Mouse (Mus musculus) forebrain, embryonic 12.5 days (tissue): ENCODE data around the gene Slc38a9. TPM values are rescaled to one million over a fixed set of nuclear protein-coding genes. Genes with fewer than 3 reads are reported as not detected.

Experiments
- ATAC-seq: fragments of 200-750 bp; cut with Nextera tagmentation; 2 replicates; pipeline ENCODE4 v1.8.0; 2017; ENCODE audit warnings: moderate TSS enrichment; ENCODE audit not compliant: low FRiP score
- H3K27ac ChIP-seq: fragments of 300-500 bp; sonication (generic); 2 replicates; pipeline ENCODE4 v1.5.1; 2016; ENCODE audit warnings: mild to moderate bottlenecking
- H3K27me3 ChIP-seq: fragments of 300-500 bp; sonication (generic); 2 replicates; pipeline ENCODE4 v1.6.1; 2016; ENCODE audit warnings: mild to moderate bottlenecking
- H3K36me3 ChIP-seq: fragments of 300-500 bp; sonication (generic); replicated peaks from 2 replicates; pipeline ENCODE4 v1.6.1; 2016; ENCODE audit warnings: mild to moderate bottlenecking
- H3K4me1 ChIP-seq: fragments of 300-500 bp; sonication (generic); 2 replicates; pipeline ENCODE4 v1.6.1; 2016
- H3K4me2 ChIP-seq: fragments of 300-500 bp; sonication (generic); 2 replicates; pipeline ENCODE4 v1.6.1; 2016; ENCODE audit warnings: mild to moderate bottlenecking, moderate library complexity
- H3K4me3 ChIP-seq: fragments of 300-500 bp; sonication (generic); replicated peaks from 2 replicates; pipeline ENCODE4 v1.5.1; 2016; ENCODE audit warnings: mild to moderate bottlenecking
- H3K9ac ChIP-seq: fragments of 300-500 bp; sonication (generic); 2 replicates; pipeline ENCODE4 v1.6.1; 2016; ENCODE audit warnings: mild to moderate bottlenecking
- H3K9me3 ChIP-seq: fragments of 300-500 bp; sonication (generic); 2 replicates; pipeline ENCODE4 v1.6.1; 2016
- WGBS: fragments of 180-500 bp; shearing (Covaris S2); methylation state at CpG from one replicate; pipeline ENCODE4 v1.1.7; 2016; 5-methylcytosine and 5-hydroxymethylcytosine counted together
- polyA plus RNA-seq: library from polyadenylated mRNA; unstranded; fragments of >200 nt; fragmentation: Nextera tagmentation; extraction: Ambion mirVana; gene quantifications from 2 replicates; pipeline ENCODE4 v1.2.1, GENCODE M21; 2016

Slc38a9 gene
- polyA plus RNA-seq, 1 experiment from 2014 or later, result 22.2 TPM

DNA sequence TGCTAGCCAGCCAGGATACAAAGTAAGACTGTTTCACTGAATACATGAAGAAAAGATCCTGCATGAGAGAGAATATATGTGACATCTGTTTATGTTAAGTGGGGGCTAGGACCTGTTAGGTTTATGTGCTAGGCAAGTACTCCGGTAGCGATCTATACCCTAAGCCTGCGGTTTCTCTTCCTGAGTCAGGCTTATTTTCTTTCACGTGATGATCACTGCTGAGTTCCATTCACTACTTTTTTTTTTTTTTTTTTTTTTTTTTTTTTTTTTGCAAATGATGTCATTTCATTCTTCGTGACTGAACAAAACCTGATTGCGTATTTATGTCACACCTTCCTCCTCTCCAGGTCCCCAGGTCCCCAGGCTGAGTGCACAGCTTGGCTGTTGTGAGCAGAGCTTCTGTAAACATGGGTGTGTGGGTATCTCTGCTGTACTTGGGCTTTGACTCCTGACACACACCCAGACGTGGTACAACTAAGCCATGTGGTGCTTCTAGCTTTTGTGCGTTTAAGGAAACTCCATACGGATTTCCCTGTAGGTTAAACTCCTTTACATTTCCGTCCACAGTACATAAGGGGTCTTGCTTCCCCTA lies 126.5 kb downstream of the Slc38a9 start:
- H3K36me3 ChIP-seq, result no peaks in the 10 kb centered on the region
- H3K27ac ChIP-seq, result no peak overlapping the region
- H3K27me3 ChIP-seq, result no peaks in the 10 kb centered on the region
- no peak overlapping the region for H3K4me3 ChIP-seq
- no peaks in the 10 kb centered on the region for H3K9me3 ChIP-seq
- WGBS, result 83% methylated on average over 10 of the region's 10 CpGs
- H3K4me2 ChIP-seq, result no peak overlapping the region
- no peak for ATAC-seq
- H3K9ac ChIP-seq, result no peak overlapping the region
- no peaks in the 10 kb centered on the region for H3K4me1 ChIP-seq

Other genes starting within 250 kb of the Slc38a9 start
- 30.4 and 31.6 TPM in 2 replicates for gene Il6st, start 196.7 kb upstream of the Slc38a9 start, polyA plus RNA-seq
- gene Il31ra, start 66.4 kb upstream of the Slc38a9 start, polyA plus RNA-seq, result 0.06 and 0.14 TPM in 2 replicates
- gene Ddx4, start 8.3 kb upstream of the Slc38a9 start, polyA plus RNA-seq, result 0.77 and 0.86 TPM in 2 replicates
- 17.8 and 19.1 TPM in 2 replicates for gene Plpp1, start 140.0 kb downstream of the Slc38a9 start, polyA plus RNA-seq